Mouse (Mus musculus): ENCODE data around the gene Fam196b.

- TF ChIP-seq HCFC1 (IDR thresholded peaks at IDR 0.05; ENCODE audit: borderline replicate concordance, insufficient read depth, low read length) (no peak), MAFK (IDR thresholded peaks at IDR 0.05; ENCODE audit: insufficient read depth, low read depth, low read length) (no peak), ZNF384 (IDR thresholded peaks at IDR 0.05; ENCODE audit: low read depth, low read length) (no peak), CHD2 (IDR thresholded peaks at IDR 0.05; ENCODE audit: low read depth, low read length) (no peak), ZC3H11A (IDR thresholded peaks at IDR 0.05; ENCODE audit: borderline replicate concordance, low read depth, low read length) (no peak)
Observed at GRCm38 (mm10) chr11:34300064-34300463, 14.6 kb upstream of the Fam196b start.

Data from ES-E14 (cell line).